Mouse (Mus musculus): ENCODE results near the gene Ripor1. TPM values are rescaled to one million over a fixed set of nuclear protein-coding genes. Genes with fewer than 3 reads are reported as not detected.
A peak's percentile ranks its signal among the peaks of the same experiment; 100 is the strongest.
"Not testable (repeated sequence)": the region's sequence is repeated elsewhere in the genome, so short reads cannot be mapped to it uniquely, and the experiment has no call there.

Gene Ripor1
- 21.3 and 22.1 TPM in 2 replicates for polyA plus RNA-seq (2016; fragmentation: Nextera tagmentation; extraction: Ambion mirVana)

DNA sequence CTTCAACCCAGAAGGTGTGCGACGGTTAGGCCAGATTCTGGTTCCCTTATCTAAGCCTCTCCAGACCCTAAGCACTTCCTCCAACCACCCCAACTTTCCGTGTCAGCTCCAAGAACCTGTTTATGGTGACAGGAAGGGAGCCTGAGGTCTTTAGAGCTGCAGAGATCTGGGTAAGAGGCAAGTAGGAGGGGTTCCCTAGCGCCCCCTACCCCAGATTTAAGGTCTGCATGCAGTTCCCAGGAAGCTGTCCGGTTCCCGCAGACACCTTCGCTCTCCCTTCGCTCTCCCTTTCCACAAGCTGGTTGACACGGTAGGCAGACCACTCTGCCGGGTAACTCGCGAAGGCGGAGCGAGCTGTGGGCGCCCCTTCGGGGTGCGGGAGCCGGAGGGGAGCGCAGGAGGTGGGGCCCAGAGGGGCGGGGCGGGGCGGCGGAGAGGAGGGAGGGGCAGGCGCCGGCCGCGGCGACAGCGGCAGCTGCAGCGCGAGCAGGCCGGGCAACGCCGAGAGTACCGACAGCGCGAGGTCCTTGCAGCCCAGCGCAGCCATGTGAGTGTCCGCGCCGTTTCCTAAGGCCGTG, at the start of gene Ripor1:
Ripor1 (plus strand) TSS at position 452 of the 578 bp plus-strand sequence.
- H3K4me1 ChIP-seq = peaks cover 28% of the 10 kb centered on the region
- peak within 1 kb of the TSS; percentile 86 for H3K9ac ChIP-seq
- H3K36me3 ChIP-seq = no peaks in the 10 kb centered on the region
- H3K9me3 ChIP-seq = no peaks in the 10 kb centered on the region
- no peaks in the 10 kb centered on the region for H3K27me3 ChIP-seq (replicated peaks)
- peak within 1 kb of the TSS; percentile 80 for H3K4me3 ChIP-seq
- H3K27ac ChIP-seq = peak within 1 kb of the TSS; percentile 84
- under 1% methylated on average over 22 of the region's 42 CpGs for WGBS
- ATAC-seq (ENCODE audit: low FRiP score, low read depth) = peak; percentile 70
- peak within 1 kb of the TSS; percentile 76 for H3K4me2 ChIP-seq (replicated peaks)

DNA sequence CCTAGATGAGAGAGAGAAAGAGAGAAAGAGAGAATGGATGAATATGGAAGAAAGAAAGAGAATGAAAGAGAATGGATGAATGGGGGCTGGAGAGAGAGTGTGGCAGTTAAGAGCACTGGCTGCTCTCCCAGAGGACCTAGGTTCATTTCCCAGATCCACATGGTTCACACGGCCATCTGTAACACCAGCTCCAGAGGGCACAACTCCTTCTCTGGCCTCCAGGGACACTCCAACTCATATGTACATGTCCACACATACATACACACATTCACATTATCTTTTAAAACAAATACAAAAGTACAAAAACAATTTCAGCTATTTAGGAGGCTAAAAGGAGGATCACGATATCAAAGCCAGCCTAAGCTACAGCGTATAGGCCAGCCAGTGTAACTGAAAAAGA, 42.2 kb upstream of the Ripor1 start:
- H3K27me3 ChIP-seq (replicated peaks) = no peaks in the 10 kb centered on the region
- 89% methylated on average over 3 of the region's 3 CpGs for WGBS
- H3K4me2 ChIP-seq (replicated peaks) = no peak overlapping the region
- H3K9ac ChIP-seq = no peak overlapping the region
- H3K4me1 ChIP-seq = peaks cover 26% of the 10 kb centered on the region
- ATAC-seq (ENCODE audit: low FRiP score, low read depth) = no peak
- H3K27ac ChIP-seq = no peak overlapping the region
- no peaks in the 10 kb centered on the region for H3K9me3 ChIP-seq
- H3K4me3 ChIP-seq = no peak overlapping the region
- 0 out of 2 replicates have a peak, but pooled peaks cover 7% of the 10 kb centered on the region for H3K36me3 ChIP-seq

GRCm38 (mm10) chr8:105563871-105564270, 41.2 kb upstream of the Ripor1 start:
- 93% methylated on average over 1 of the region's 1 CpGs for WGBS
- Histone ChIP-seq H3K4me2 (replicated peaks) (peak overlapping the region; percentile 1), H3K36me3 (0 out of 2 replicates have a peak, but pooled peaks cover 7% of the 10 kb centered on the region), H3K27ac (no peak overlapping the region), H3K9ac (no peak overlapping the region), H3K27me3 (replicated peaks) (no peaks in the 10 kb centered on the region), H3K4me1 (peaks cover 26% of the 10 kb centered on the region), H3K9me3 (no peaks in the 10 kb centered on the region), H3K4me3 (no peak overlapping the region)
- no peak for ATAC-seq (ENCODE audit: low FRiP score, low read depth)

DNA sequence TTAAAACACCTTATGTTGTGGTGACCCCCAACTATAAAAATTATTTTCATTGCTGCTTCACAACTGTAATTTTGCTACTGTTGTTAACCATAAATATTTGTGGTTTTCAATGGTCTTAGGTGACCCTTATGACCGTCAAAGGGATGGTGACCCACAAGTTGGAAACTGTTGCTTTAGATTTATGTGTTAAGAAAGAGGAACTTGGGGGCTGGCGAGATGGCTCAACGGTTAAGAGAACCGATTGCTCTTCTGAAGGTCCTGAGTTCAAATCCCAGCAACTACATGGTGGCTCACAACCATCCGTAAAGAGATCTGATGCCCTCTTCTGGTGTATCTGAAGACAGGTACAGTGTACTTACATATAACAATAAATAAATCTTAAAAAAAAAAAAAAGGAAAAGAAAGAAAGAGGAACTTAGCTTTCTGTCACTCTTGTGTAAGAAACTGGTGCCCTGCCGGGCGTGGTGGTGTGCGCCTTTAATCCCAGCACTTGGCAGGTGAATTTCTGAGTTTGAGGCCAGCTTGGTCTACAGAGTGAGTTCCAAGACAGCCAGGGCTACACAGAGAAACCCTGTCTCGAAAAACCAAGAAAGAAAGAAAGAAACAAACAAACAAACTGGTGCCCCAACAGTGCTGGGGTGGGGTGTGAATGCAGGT, 40.4 kb upstream of the Ripor1 start:
- H3K9ac ChIP-seq = peak overlapping the region; percentile 92; the same call in 1 of the 2 replicates
- WGBS = 90% methylated on average over 9 of the region's 9 CpGs
- not testable (repeated sequence) for H3K27me3 ChIP-seq (replicated peaks); H3K9me3 ChIP-seq; H3K36me3 ChIP-seq; H3K27ac ChIP-seq; ATAC-seq (ENCODE audit: low FRiP score, low read depth)
- peak overlapping the region; percentile 87 for H3K4me2 ChIP-seq (replicated peaks)
- H3K4me1 ChIP-seq = peaks cover 26% of the 10 kb centered on the region
- H3K4me3 ChIP-seq = peak overlapping the region; percentile 81

GRCm38 (mm10) chr8:105565401-105565881, 39.6 kb upstream of the Ripor1 start:
- Histone ChIP-seq H3K9ac (peak overlapping the region; percentile 92), H3K4me3 (peak overlapping the region; percentile 81), H3K27ac (peak overlapping the region; percentile 74), H3K4me2 (replicated peaks) (peak overlapping the region; percentile 87), H3K4me1 (peaks cover 26% of the 10 kb centered on the region), H3K27me3 (replicated peaks) (no peaks in the 10 kb centered on the region), H3K9me3 (no peaks in the 10 kb centered on the region), H3K36me3 (no peaks in the 10 kb centered on the region)
- WGBS = 2% methylated on average over 31 of the region's 31 CpGs
- ATAC-seq (ENCODE audit: low FRiP score, low read depth) = peak; percentile 81

- Histone ChIP-seq H3K27me3 (replicated peaks) (no peaks in the 10 kb centered on the region), H3K9me3 (no peaks in the 10 kb centered on the region), H3K27ac (peak within 1 kb of the TSS; percentile 74), H3K4me2 (replicated peaks) (peak within 1 kb of the TSS; percentile 87), H3K9ac (peak within 1 kb of the TSS; percentile 92), H3K4me1 (peaks cover 26% of the 10 kb centered on the region), H3K4me3 (peak within 1 kb of the TSS; percentile 81), H3K36me3 (no peaks in the 10 kb centered on the region)
- WGBS = 3% methylated on average over 52 of the region's 53 CpGs
- peak; percentile 98 for ATAC-seq (ENCODE audit: low FRiP score, low read depth)
These were observed 38.9 kb upstream of the Ripor1 start, which contains the start of gene Atp6v0d1 for GRCm38 (mm10) chr8:105565952-105566702. Atp6v0d1 (minus strand) TSS chr8:105566047.

DNA sequence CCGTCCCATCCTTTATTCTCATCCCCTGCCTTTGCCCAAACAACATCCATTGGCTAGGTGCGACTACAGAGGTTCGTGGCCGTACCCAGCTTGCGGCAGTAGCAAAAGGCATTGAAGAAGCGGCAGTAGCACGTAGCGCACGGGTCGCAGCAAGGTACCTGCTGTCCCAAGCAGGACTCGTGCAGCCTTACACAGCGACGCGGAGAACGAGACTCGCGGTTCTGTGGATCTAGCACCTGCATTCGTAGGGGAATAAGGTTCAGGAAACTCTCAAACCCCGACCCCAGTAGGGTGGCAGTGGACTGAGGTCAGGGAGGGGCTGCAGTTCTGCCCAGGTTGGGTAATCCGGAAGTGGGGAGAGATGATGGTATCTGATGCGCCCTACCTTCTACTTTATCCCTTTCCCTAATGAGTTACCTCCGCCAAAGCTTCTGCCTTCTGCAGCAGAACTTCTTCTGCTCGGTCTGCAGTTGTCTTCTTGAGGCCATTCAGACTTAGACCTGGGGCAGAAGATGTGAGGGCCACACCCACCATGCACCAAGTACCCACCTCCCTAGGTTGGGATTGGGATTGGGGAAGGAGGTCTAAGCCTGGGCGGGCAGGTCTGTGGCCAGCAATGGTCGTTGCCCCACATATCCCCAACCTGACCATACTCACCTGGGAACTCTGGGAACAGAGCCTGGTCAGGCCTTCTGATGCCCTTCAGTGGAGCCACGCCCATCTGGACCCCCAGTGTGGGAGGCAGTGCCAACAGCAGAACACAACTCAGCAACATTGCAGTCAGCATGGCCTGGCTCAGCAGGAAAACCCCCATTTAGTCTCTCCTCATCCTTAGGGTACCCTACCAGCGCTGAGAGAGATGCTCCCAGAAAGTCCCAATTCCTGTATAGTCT, 38.1 kb upstream of the Ripor1 start:
- Histone ChIP-seq H3K36me3 (no peaks in the 10 kb centered on the region), H3K4me3 (peak overlapping the region; percentile 81), H3K9ac (peak overlapping the region; percentile 41), H3K27me3 (replicated peaks) (no peaks in the 10 kb centered on the region), H3K9me3 (no peaks in the 10 kb centered on the region), H3K4me1 (peaks cover 26% of the 10 kb centered on the region), H3K27ac (no peak overlapping the region), H3K4me2 (replicated peaks) (peak overlapping the region; percentile 87)
- 0 out of 2 replicates have a peak, but pooled peaks have one; percentile 5 for ATAC-seq (ENCODE audit: low FRiP score, low read depth)
- WGBS = 29% methylated on average over 27 of the region's 27 CpGs

- no peaks in the 10 kb centered on the region for H3K27me3 ChIP-seq (replicated peaks)
- H3K9me3 ChIP-seq = no peaks in the 10 kb centered on the region
- no peak overlapping the region for H3K4me2 ChIP-seq (replicated peaks)
- peaks cover 7% of the 10 kb centered on the region for H3K4me1 ChIP-seq
- H3K4me3 ChIP-seq = no peak overlapping the region
- H3K27ac ChIP-seq = no peak overlapping the region
- H3K9ac ChIP-seq = no peak overlapping the region
- no peaks in the 10 kb centered on the region for H3K36me3 ChIP-seq
- WGBS = 93% methylated on average over 9 of the region's 9 CpGs
- ATAC-seq (ENCODE audit: low FRiP score, low read depth) = no peak
These were observed 33.2 kb upstream of the Ripor1 start for GRCm38 (mm10) chr8:105571810-105572209.

- no peaks in the 10 kb centered on the region for H3K4me1 ChIP-seq
- no peak for ATAC-seq (ENCODE audit: low FRiP score, low read depth)
- H3K27ac ChIP-seq = no peak overlapping the region
These were observed 31.6 kb upstream of the Ripor1 start for GRCm38 (mm10) chr8:105573427-105573826.

GRCm38 (mm10) chr8:105574741-105575140, 30.3 kb upstream of the Ripor1 start:
- no peak overlapping the region for H3K4me2 ChIP-seq (replicated peaks)

More at GRCm38 (mm10) chr8:105573427-105573826, 31.6 kb upstream of the Ripor1 start:
- Histone ChIP-seq H3K4me2 (replicated peaks) (no peak overlapping the region), H3K4me3 (no peak overlapping the region), H3K9me3 (no peaks in the 10 kb centered on the region), H3K27me3 (replicated peaks) (no peaks in the 10 kb centered on the region), H3K36me3 (no peaks in the 10 kb centered on the region), H3K9ac (no peak overlapping the region)

GRCm38 (mm10) chr8:105575538-105575937, 29.5 kb upstream of the Ripor1 start:
- H3K9me3 ChIP-seq = no peaks in the 10 kb centered on the region
- no peaks in the 10 kb centered on the region for H3K27me3 ChIP-seq (replicated peaks)
- H3K4me3 ChIP-seq = no peak overlapping the region
- H3K4me2 ChIP-seq (replicated peaks) = no peak overlapping the region
- no peaks in the 10 kb centered on the region for H3K36me3 ChIP-seq
- ATAC-seq (ENCODE audit: low FRiP score, low read depth) = no peak
- 63% methylated on average over 3 of the region's 3 CpGs for WGBS
- no peaks in the 10 kb centered on the region for H3K4me1 ChIP-seq
- H3K9ac ChIP-seq = no peak overlapping the region
- no peak overlapping the region for H3K27ac ChIP-seq

More at GRCm38 (mm10) chr8:105574741-105575140, 30.3 kb upstream of the Ripor1 start:
- Histone ChIP-seq H3K4me3 (no peak overlapping the region), H3K27me3 (replicated peaks) (no peaks in the 10 kb centered on the region), H3K36me3 (no peaks in the 10 kb centered on the region), H3K9ac (no peak overlapping the region), H3K27ac (no peak overlapping the region), H3K4me1 (no peaks in the 10 kb centered on the region), H3K9me3 (no peaks in the 10 kb centered on the region)
- 44% methylated on average over 6 of the region's 6 CpGs for WGBS
- ATAC-seq (ENCODE audit: low FRiP score, low read depth) = no peak

Data from neural tube, embryonic 12.5 days (tissue).